22 mouse cellular contexts compared by ENCODE assay signal in the genomic region with DNA sequence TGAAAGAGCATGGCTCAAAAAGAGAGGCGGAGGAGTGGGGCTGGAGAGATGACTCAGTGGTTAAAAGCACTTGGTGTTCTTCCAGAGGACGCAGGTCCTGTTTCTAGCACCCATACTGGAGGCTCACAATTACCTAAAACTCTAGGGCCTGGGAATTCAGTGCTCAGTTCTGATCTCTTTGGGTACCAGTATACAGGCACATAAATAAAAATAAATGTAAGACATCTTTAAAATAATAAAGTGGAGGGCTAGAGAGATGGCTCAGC. TPM values are rescaled to one million over a fixed set of nuclear protein-coding genes. Genes with fewer than 3 reads are reported as not detected.
DNase-seq lines count a peak whose midpoint lies in the region; ATAC-seq and TF ChIP-seq lines count a peak whose summit lies in the region.
"Had no signal": no experiment of that assay in that cellular context is flagged by ENCODE, and none has a peak within 500 bp of the region (broad histone marks: within the 10 kb centered on the region; RNA-seq: fewer than 3 reads in every experiment).

No protein-coding gene starts in this region.

- no peaks in the 10 kb centered on the region for H3K27me3 ChIP-seq in kidney, adult 2 months (replicated peaks; ENCODE audit: control insufficient read depth, insufficient read depth, low read length)
- no peaks in the 10 kb centered on the region for H3K27me3 ChIP-seq in lung, postnatal 0 days (replicated peaks; ENCODE audit: insufficient read depth, low read length)
- H3K27me3 ChIP-seq in forebrain, embryonic 11.5 days (ENCODE audit: control insufficient read depth, insufficient read depth, low read length): no peaks in the 10 kb centered on the region
- H3K27me3 ChIP-seq: embryonic facial prominence, embryonic 15.5 days; limb, embryonic 15.5 days; liver, embryonic 15.5 days; midbrain, embryonic 12.5 days; Patski had no signal

- H3K4me3 ChIP-seq in kidney, adult 2 months (ENCODE audit: insufficient read depth, low read depth, low read length): no peak overlapping the region
- no peak overlapping the region for H3K4me3 ChIP-seq in lung, postnatal 0 days (ENCODE audit: low read depth, low read length)
- no peak overlapping the region for H3K4me3 ChIP-seq in forebrain, embryonic 11.5 days (ENCODE audit: low read depth, low read length)
- H3K4me3 ChIP-seq: embryonic facial prominence, embryonic 15.5 days; hindbrain, embryonic 10.5 days; limb, embryonic 15.5 days; liver, embryonic 15.5 days; midbrain, embryonic 12.5 days had no signal

- TF ChIP-seq CTCF in kidney, adult 2 months (conservative IDR thresholded peaks at IDR 0.05; ENCODE audit: insufficient read depth, insufficient read length, low read depth, low read length): no peak
- no peak for TF ChIP-seq CTCF in lung, postnatal 0 days (IDR thresholded peaks at IDR 0.05)

- DNase-seq in frontal cortex, postnatal 14 days (ENCODE audit: low spot score in 2 of 2): no peak
- DNase-seq in kidney, adult 2 months: no peak
- DNase-seq in kidney, adult 8-10 months: no peak
- peak; percentile 28 for DNase-seq in MN1 (ENCODE audit: low spot score)
- peak; percentile 56 for DNase-seq in lung, postnatal 0 days (ENCODE audit: low spot score)
- no peak for DNase-seq in forebrain, embryonic 11.5 days (ENCODE audit: low spot score)
- DNase-seq: cerebellum, adult 11-12 months; cerebellum, postnatal 36 days; kidney, adult 11 months; retina, postnatal 1 day had no signal

- no peak overlapping the region for H3K4me2 ChIP-seq in lung, postnatal 0 days (replicated peaks; ENCODE audit: low read depth, low read length)
- no peak overlapping the region for H3K4me2 ChIP-seq in forebrain, embryonic 11.5 days (ENCODE audit: low read depth, low read length, severe bottlenecking)
- H3K4me2 ChIP-seq: embryonic facial prominence, embryonic 15.5 days; limb, embryonic 15.5 days; liver, embryonic 15.5 days; midbrain, embryonic 12.5 days had no signal

- 55% methylated on average over 2 of the region's 2 CpGs for WGBS in kidney, adult 2 months
- WGBS in lung, postnatal 0 days: 46% methylated on average over 2 of the region's 2 CpGs
- WGBS in forebrain, embryonic 11.5 days: 91% methylated on average over 2 of the region's 2 CpGs

- ATAC-seq in frontal cortex, adult (ENCODE audit: low TSS enrichment): peak; percentile 31; the same call in 1 of the 2 replicates
- no peak for ATAC-seq in lung, postnatal 0 days
- no peak for ATAC-seq in forebrain, embryonic 11.5 days (replicated peaks; ENCODE audit: low FRiP score)
- ATAC-seq: Patski had no signal

- no peaks in the 10 kb centered on the region for H3K9me3 ChIP-seq in lung, postnatal 0 days (ENCODE audit: low read length)
- no peaks in the 10 kb centered on the region for H3K9me3 ChIP-seq in forebrain, embryonic 11.5 days (ENCODE audit: control insufficient read depth, low read length)
- H3K9me3 ChIP-seq: embryonic facial prominence, embryonic 15.5 days; hindbrain, embryonic 10.5 days; limb, embryonic 15.5 days; liver, embryonic 15.5 days; midbrain, embryonic 12.5 days had no signal

- peak overlapping the region; percentile 32; the same call in 1 of the 2 replicates for H3K27ac ChIP-seq in kidney, adult 2 months (ENCODE audit: insufficient read depth, low read depth, low read length)
- peak overlapping the region; percentile 85 for H3K27ac ChIP-seq in lung, postnatal 0 days (ENCODE audit: low read length)
- H3K27ac ChIP-seq in forebrain, embryonic 11.5 days (ENCODE audit: low read depth, low read length): no peak overlapping the region
- H3K27ac ChIP-seq: embryonic facial prominence, embryonic 15.5 days; hindbrain, embryonic 10.5 days; limb, embryonic 15.5 days; liver, embryonic 15.5 days; midbrain, embryonic 12.5 days; stomach, postnatal 0 days had no signal

- H3K4me1 ChIP-seq in kidney, adult 2 months (ENCODE audit: control insufficient read depth, insufficient read depth, low read length): peaks cover 26% of the 10 kb centered on the region
- H3K4me1 ChIP-seq in lung, postnatal 0 days (ENCODE audit: insufficient read depth, low read depth, low read length): peaks cover 13% of the 10 kb centered on the region
- no peaks in the 10 kb centered on the region for H3K4me1 ChIP-seq in forebrain, embryonic 11.5 days (replicated peaks; ENCODE audit: control insufficient read depth, insufficient read depth, low read length)
- H3K4me1 ChIP-seq: limb, embryonic 15.5 days; liver, embryonic 15.5 days; midbrain, embryonic 12.5 days had no signal

- TF ChIP-seq POLR2A in kidney, adult 2 months (IDR thresholded peaks at IDR 0.05; ENCODE audit: low read depth, low read length): no peak

- peak; percentile 30; the same call in 1 of the 2 replicates for TF ChIP-seq EP300 in lung, postnatal 0 days (IDR thresholded peaks at IDR 0.05)

- no peak overlapping the region for H3K9ac ChIP-seq in lung, postnatal 0 days (replicated peaks; ENCODE audit: low read depth)
- H3K9ac ChIP-seq in forebrain, embryonic 11.5 days (ENCODE audit: low read length): no peak overlapping the region
- H3K9ac ChIP-seq: embryonic facial prominence, embryonic 15.5 days; limb, embryonic 15.5 days; liver, embryonic 15.5 days; midbrain, embryonic 12.5 days had no signal

- no peaks in the 10 kb centered on the region for H3K36me3 ChIP-seq in kidney, adult 2 months (ENCODE audit: control insufficient read depth, insufficient read depth, low read length)
- H3K36me3 ChIP-seq in lung, postnatal 0 days (ENCODE audit: insufficient read depth, low read length): no peaks in the 10 kb centered on the region
- H3K36me3 ChIP-seq in forebrain, embryonic 11.5 days (ENCODE audit: control insufficient read depth, insufficient read depth, low read length): no peaks in the 10 kb centered on the region
- H3K36me3 ChIP-seq: embryonic facial prominence, embryonic 15.5 days; hindbrain, embryonic 10.5 days; limb, embryonic 15.5 days; liver, embryonic 15.5 days; midbrain, embryonic 12.5 days had no signal

RNA-seq across cellular contexts. Expression of a gene that starts 6.8 kb away (rescaled TPM):
- polyA plus RNA-seq in kidney, adult 2 months (2012; rRNA removed): 9.5 and 11.3 TPM in 2 replicates
- 73.2 and 84.4 TPM in 2 replicates for polyA plus RNA-seq in lung, postnatal 0 days (2015; fragmentation: Nextera tagmentation; extraction: Ambion mirVana)
- 6.7 and 7.2 TPM in 2 replicates for polyA plus RNA-seq in forebrain, embryonic 11.5 days (2014; fragmentation: Nextera tagmentation; extraction: Ambion mirVana)

RNA-seq across cellular contexts. Expression of a gene that starts 13.7 kb away (rescaled TPM):
- polyA plus RNA-seq in kidney, adult 2 months (2012; rRNA removed): 0.68 and 0.75 TPM in 2 replicates
- polyA plus RNA-seq in lung, postnatal 0 days (2015; fragmentation: Nextera tagmentation; extraction: Ambion mirVana): 2.4 and 2.9 TPM in 2 replicates
- 0.29 and 0.48 TPM in 2 replicates for polyA plus RNA-seq in forebrain, embryonic 11.5 days (2014; fragmentation: Nextera tagmentation; extraction: Ambion mirVana)
- polyA plus RNA-seq: C2C12 had no signal

RNA-seq across cellular contexts. Expression of a gene that starts 17.6 kb away (rescaled TPM):
- polyA plus RNA-seq in kidney, adult 2 months (2012; rRNA removed): 13.0 and 15.0 TPM in 2 replicates
- polyA plus RNA-seq in lung, postnatal 0 days (2015; fragmentation: Nextera tagmentation; extraction: Ambion mirVana): not detected in 2 replicates
- polyA plus RNA-seq in forebrain, embryonic 11.5 days (2014; fragmentation: Nextera tagmentation; extraction: Ambion mirVana): not detected in 2 replicates
- polyA plus RNA-seq: C2C12; embryonic facial prominence, embryonic 15.5 days; frontal cortex, adult 2 months; heart, postnatal 0 days; hindbrain, embryonic 10.5 days; limb, embryonic 15.5 days; liver, embryonic 15.5 days; midbrain, embryonic 12.5 days; neural tube, embryonic 11.5 days; stomach, postnatal 0 days had no signal

RNA-seq across cellular contexts. Expression of a gene that starts 30.5 kb away (rescaled TPM):
- 11.3 and 11.5 TPM in 2 replicates for polyA plus RNA-seq in kidney, adult 2 months (2012; rRNA removed)
- polyA plus RNA-seq in lung, postnatal 0 days (2015; fragmentation: Nextera tagmentation; extraction: Ambion mirVana): 10.2 and 11.5 TPM in 2 replicates
- 19.6 and 20.4 TPM in 2 replicates for polyA plus RNA-seq in forebrain, embryonic 11.5 days (2014; fragmentation: Nextera tagmentation; extraction: Ambion mirVana)

RNA-seq across cellular contexts. Expression of a gene that starts 44.3 kb away (rescaled TPM):
- 0.25 and 0.33 TPM in 2 replicates for polyA plus RNA-seq in kidney, adult 2 months (2012; rRNA removed)
- 0.33 and 0.40 TPM in 2 replicates for polyA plus RNA-seq in lung, postnatal 0 days (2015; fragmentation: Nextera tagmentation; extraction: Ambion mirVana)
- 0.52 and 0.73 TPM in 2 replicates for polyA plus RNA-seq in forebrain, embryonic 11.5 days (2014; fragmentation: Nextera tagmentation; extraction: Ambion mirVana)
- polyA plus RNA-seq: embryonic facial prominence, embryonic 15.5 days; stomach, postnatal 0 days had no signal

Comparison
In these comparisons a context has a peak if more than half of its experiments do, and no peak if none do; other contexts are left out.
1. DNase-seq: peak in MN1 (single experiment) and lung, postnatal 0 days (single experiment); none in frontal cortex, postnatal 14 days (0 of 2), kidney, adult 2 months (single experiment), kidney, adult 8-10 months (0 of 2) and forebrain, embryonic 11.5 days (single experiment).
2. RNA of a gene that starts 17.6 kb away (polyA plus RNA-seq): 13.0 to 15.0 TPM in kidney, adult 2 months; not detected in lung, postnatal 0 days and not detected in forebrain, embryonic 11.5 days; every median in the first group is over 10 times any median in the second.